Mouse (Mus musculus) hindbrain, embryonic 12.5 days (tissue): ENCODE measurements at regions not wholly inside any gene's neighbourhood (a gene's known extent, or its start where the extent isn't known, plus 50 kb on each side); places are given as distances from the start of the nearest gene placed in this dataset.

Source experiments
- ATAC-seq: fragments of 200-750 bp; cut with Nextera tagmentation; 2 replicates; pipeline ENCODE4 v1.8.0; 2017; ENCODE audit warnings: moderate TSS enrichment; ENCODE audit not compliant: low FRiP score
- H3K27ac ChIP-seq: fragments of 300-500 bp; sonication (generic); 2 replicates; pipeline ENCODE4 v1.5.1; 2016; ENCODE audit warnings: mild to moderate bottlenecking
- H3K27me3 ChIP-seq: fragments of 300-500 bp; sonication (generic); 2 replicates; pipeline ENCODE4 v1.6.1; 2016; ENCODE audit warnings: mild to moderate bottlenecking
- H3K36me3 ChIP-seq: fragments of 300-500 bp; sonication (generic); 2 replicates; pipeline ENCODE4 v1.6.1; 2016; ENCODE audit warnings: mild to moderate bottlenecking
- H3K4me1 ChIP-seq: fragments of 300-500 bp; sonication (generic); 2 replicates; pipeline ENCODE4 v1.6.1; 2016
- H3K4me2 ChIP-seq: fragments of 300-500 bp; sonication (generic); replicated peaks from 2 replicates; pipeline ENCODE4 v1.6.1; 2016; ENCODE audit warnings: mild to moderate bottlenecking
- H3K4me3 ChIP-seq: fragments of 300-500 bp; sonication (generic); 2 replicates; pipeline ENCODE4 v1.5.1; 2016; ENCODE audit warnings: mild to moderate bottlenecking
- H3K9ac ChIP-seq: fragments of 300-500 bp; sonication (generic); 2 replicates; pipeline ENCODE4 v1.6.1; 2016; ENCODE audit warnings: mild to moderate bottlenecking, moderate library complexity
- H3K9me3 ChIP-seq: fragments of 300-500 bp; sonication (generic); replicated peaks from 2 replicates; pipeline ENCODE4 v1.6.1; 2016; ENCODE audit warnings: mild to moderate bottlenecking
- WGBS: fragments of 180-500 bp; shearing (Covaris S2); methylation state at CpG from one replicate; pipeline ENCODE4 v1.1.7; 2016; 5-methylcytosine and 5-hydroxymethylcytosine counted together

- ATAC-seq: no peak
- H3K36me3 ChIP-seq: no peaks in the 10 kb centered on the region
- no peaks in the 10 kb centered on the region for H3K27me3 ChIP-seq
- H3K9ac ChIP-seq: no peak overlapping the region
- peaks cover 3% of the 10 kb centered on the region; the same call in 1 of the 2 replicates for H3K9me3 ChIP-seq
- no peak overlapping the region for H3K4me3 ChIP-seq
- H3K4me2 ChIP-seq: no peak overlapping the region
- H3K27ac ChIP-seq: no peak overlapping the region
- WGBS: 90% methylated on average over 1 of the region's 1 CpGs
- no peaks in the 10 kb centered on the region for H3K4me1 ChIP-seq
These were observed 65.0 kb upstream of the Pik3cg start for GRCm38 (mm10) chr12:32273474-32273873.

- no peak overlapping the region for H3K4me2 ChIP-seq
- no peaks in the 10 kb centered on the region for H3K27me3 ChIP-seq
- ATAC-seq: no peak
- no peaks in the 10 kb centered on the region for H3K36me3 ChIP-seq
- no peak overlapping the region for H3K9ac ChIP-seq
- WGBS: 84% methylated on average over 4 of the region's 4 CpGs
- no peak overlapping the region for H3K27ac ChIP-seq
- no peaks in the 10 kb centered on the region for H3K9me3 ChIP-seq
- no peak overlapping the region for H3K4me3 ChIP-seq
- H3K4me1 ChIP-seq: no peaks in the 10 kb centered on the region
These were observed 71.4 kb upstream of the Pik3cg start for GRCm38 (mm10) chr12:32279861-32280260.

- WGBS: 88% methylated on average over 2 of the region's 2 CpGs
- no peaks in the 10 kb centered on the region for H3K4me1 ChIP-seq
- H3K4me2 ChIP-seq: no peak overlapping the region
- no peaks in the 10 kb centered on the region for H3K27me3 ChIP-seq
- no peak overlapping the region for H3K27ac ChIP-seq
- H3K36me3 ChIP-seq: no peaks in the 10 kb centered on the region
- H3K9ac ChIP-seq: no peak overlapping the region
- ATAC-seq: no peak
- no peak overlapping the region for H3K4me3 ChIP-seq
- H3K9me3 ChIP-seq: no peaks in the 10 kb centered on the region
These were observed 71.8 kb upstream of the Pik3cg start for GRCm38 (mm10) chr12:32280309-32280708.

GRCm38 (mm10) chr12:32282371-32283163 is 74.1 kb upstream of the Pik3cg start:
- H3K4me1 ChIP-seq: no peaks in the 10 kb centered on the region
- no peaks in the 10 kb centered on the region for H3K36me3 ChIP-seq
- H3K9ac ChIP-seq: no peak overlapping the region
- no peak for ATAC-seq
- no peak overlapping the region for H3K27ac ChIP-seq
- H3K27me3 ChIP-seq: no peaks in the 10 kb centered on the region
- no peak overlapping the region for H3K4me3 ChIP-seq
- H3K4me2 ChIP-seq: no peak overlapping the region
- WGBS: 64% methylated on average over 5 of the region's 5 CpGs
- no peaks in the 10 kb centered on the region for H3K9me3 ChIP-seq

GRCm38 (mm10) chr12:32285039-32285438 is 76.6 kb upstream of the Pik3cg start:
- Histone ChIP-seq H3K36me3 (no peaks in the 10 kb centered on the region), H3K27ac (no peak overlapping the region), H3K4me2 (no peak overlapping the region), H3K27me3 (no peaks in the 10 kb centered on the region), H3K4me3 (no peak overlapping the region), H3K4me1 (no peaks in the 10 kb centered on the region), H3K9me3 (no peaks in the 10 kb centered on the region), H3K9ac (no peak overlapping the region)
- no peak for ATAC-seq
- WGBS: 72% methylated on average over 2 of the region's 2 CpGs

GRCm38 (mm10) chr12:32286652-32287051 is 78.2 kb upstream of the Pik3cg start:
- Histone ChIP-seq H3K9me3 (no peaks in the 10 kb centered on the region), H3K4me2 (no peak overlapping the region), H3K4me1 (no peaks in the 10 kb centered on the region), H3K9ac (no peak overlapping the region), H3K4me3 (no peak overlapping the region), H3K27me3 (no peaks in the 10 kb centered on the region), H3K36me3 (no peaks in the 10 kb centered on the region), H3K27ac (no peak overlapping the region)
- no peak for ATAC-seq
- WGBS: 27% methylated on average over 5 of the region's 5 CpGs

- Histone ChIP-seq H3K36me3 (no peaks in the 10 kb centered on the region), H3K27ac (no peak overlapping the region), H3K9ac (no peak overlapping the region), H3K4me2 (no peak overlapping the region), H3K9me3 (no peaks in the 10 kb centered on the region), H3K4me3 (no peak overlapping the region), H3K4me1 (no peaks in the 10 kb centered on the region), H3K27me3 (no peaks in the 10 kb centered on the region)
- 80% methylated on average over 5 of the region's 5 CpGs for WGBS
- no peak for ATAC-seq
These were observed 82.7 kb upstream of the Pik3cg start for GRCm38 (mm10) chr12:32291145-32291544.

- WGBS: 25% methylated on average over 18 of the region's 18 CpGs
- H3K27ac ChIP-seq: no peak overlapping the region
- H3K27me3 ChIP-seq: no peaks in the 10 kb centered on the region
- H3K4me2 ChIP-seq: peak overlapping the region; percentile 57
- H3K9me3 ChIP-seq: no peaks in the 10 kb centered on the region
- H3K9ac ChIP-seq: 0 out of 2 replicates have a peak overlapping the region, but pooled peaks have one; percentile 50
- no peaks in the 10 kb centered on the region for H3K36me3 ChIP-seq
- H3K4me1 ChIP-seq: no peaks in the 10 kb centered on the region
- peak; percentile 88 for ATAC-seq
- peak overlapping the region; percentile 32 for H3K4me3 ChIP-seq
These were observed 83.7 kb upstream of the Pik3cg start for GRCm38 (mm10) chr12:32291962-32292748.

GRCm38 (mm10) chr12:32292749-32293128 is 84.3 kb upstream of the Pik3cg start:
- Histone ChIP-seq H3K27ac (no peak overlapping the region), H3K27me3 (no peaks in the 10 kb centered on the region), H3K36me3 (no peaks in the 10 kb centered on the region), H3K4me3 (no peak overlapping the region), H3K9ac (no peak overlapping the region), H3K9me3 (no peaks in the 10 kb centered on the region), H3K4me1 (no peaks in the 10 kb centered on the region), H3K4me2 (no peak overlapping the region)
- 75% methylated on average over 5 of the region's 5 CpGs for WGBS
- ATAC-seq: no peak

- Histone ChIP-seq H3K9ac (no peak overlapping the region), H3K27ac (no peak overlapping the region), H3K27me3 (no peaks in the 10 kb centered on the region), H3K36me3 (no peaks in the 10 kb centered on the region), H3K4me2 (no peak overlapping the region), H3K9me3 (no peaks in the 10 kb centered on the region), H3K4me1 (no peaks in the 10 kb centered on the region), H3K4me3 (no peak overlapping the region)
- WGBS: 94% methylated on average over 7 of the region's 7 CpGs
- no peak for ATAC-seq
These were observed 81.1 kb upstream of the Ccdc71l start for GRCm38 (mm10) chr12:32297431-32297830.

- no peaks in the 10 kb centered on the region for H3K27me3 ChIP-seq
- no peaks in the 10 kb centered on the region for H3K4me1 ChIP-seq
- no peak overlapping the region for H3K4me3 ChIP-seq
- WGBS: 78% methylated on average over 2 of the region's 2 CpGs
- no peak overlapping the region for H3K4me2 ChIP-seq
- H3K36me3 ChIP-seq: no peaks in the 10 kb centered on the region
- no peak overlapping the region for H3K27ac ChIP-seq
- ATAC-seq: no peak
- H3K9me3 ChIP-seq: no peaks in the 10 kb centered on the region
- no peak overlapping the region for H3K9ac ChIP-seq
These were observed 78.8 kb upstream of the Ccdc71l start for GRCm38 (mm10) chr12:32299714-32300113.

GRCm38 (mm10) chr12:32305736-32306135 is 72.8 kb upstream of the Ccdc71l start:
- no peak overlapping the region for H3K9ac ChIP-seq
- H3K4me3 ChIP-seq: no peak overlapping the region
- no peak overlapping the region for H3K4me2 ChIP-seq
- no peaks in the 10 kb centered on the region for H3K4me1 ChIP-seq
- no peak overlapping the region for H3K27ac ChIP-seq
- H3K27me3 ChIP-seq: no peaks in the 10 kb centered on the region
- no peaks in the 10 kb centered on the region for H3K36me3 ChIP-seq
- 87% methylated on average over 5 of the region's 5 CpGs for WGBS
- no peaks in the 10 kb centered on the region for H3K9me3 ChIP-seq
- ATAC-seq: no peak

GRCm38 (mm10) chr12:32306326-32306725 is 72.2 kb upstream of the Ccdc71l start:
- Histone ChIP-seq H3K4me2 (no peak overlapping the region), H3K36me3 (no peaks in the 10 kb centered on the region), H3K4me3 (no peak overlapping the region), H3K4me1 (no peaks in the 10 kb centered on the region), H3K9me3 (no peaks in the 10 kb centered on the region), H3K27me3 (no peaks in the 10 kb centered on the region), H3K27ac (no peak overlapping the region), H3K9ac (no peak overlapping the region)
- ATAC-seq: no peak
- 97% methylated on average over 4 of the region's 4 CpGs for WGBS
